Mouse (Mus musculus) small intestine, adult 2 months (tissue): ENCODE measurements around the gene Heatr1.

Experiments
- CTCF ChIP-seq: fragments of 200-500 bp; IDR thresholded peaks from 2 replicates; pipeline ENCODE4 v1.5.1; 2012; ENCODE audit warnings: low read depth, mild to moderate bottlenecking, control low read depth, inconsistent platforms, low read length, moderate library complexity, mixed read lengths; ENCODE audit not compliant: insufficient replicate concordance, insufficient read length; ENCODE audit errors: extremely low read depth
- POLR2A ChIP-seq: fragments of 200-500 bp; IDR thresholded peaks from 2 replicates; pipeline ENCODE4 v1.6.1; 2012; ENCODE audit warnings: low read depth, mild to moderate bottlenecking, control low read depth, inconsistent platforms, low read length, moderate library complexity

DNA sequence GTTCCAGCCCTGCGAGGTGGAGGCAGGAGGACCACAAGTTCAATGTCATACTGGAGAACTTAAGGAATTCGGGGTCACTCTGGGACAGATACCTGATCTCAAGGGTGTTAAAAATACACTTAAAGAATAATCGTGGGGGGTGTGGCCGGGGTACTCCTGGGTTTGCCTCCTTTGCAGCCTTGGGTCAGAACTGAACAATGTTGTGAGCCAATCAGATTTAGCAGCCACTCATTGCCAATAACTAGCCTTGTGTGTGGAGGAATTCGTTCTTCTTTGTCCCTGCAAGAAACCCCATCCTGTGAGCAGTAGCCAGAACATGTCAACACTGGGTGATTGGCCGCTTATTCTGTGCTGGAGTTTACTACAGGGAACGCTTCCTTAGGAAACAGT, 66.9 kb downstream of the Heatr1 start:
- TF ChIP-seq POLR2A (no peak), CTCF (no peak)
